Mouse (Mus musculus) brain, embryonic 14.5 days (tissue): ENCODE measurements at regions not wholly inside any gene's neighbourhood (a gene's known extent, or its start where the extent isn't known, plus 50 kb on each side); places are given as distances from the start of the nearest gene placed in this dataset.

Experiments
- DNase-seq: peaks from one replicate; pipeline ENCODE4 v3.0.0-alpha.2; 2011; ENCODE audit warnings: low read depth
- CTCF ChIP-seq: fragments of 200-500 bp; IDR thresholded peaks from 2 replicates; pipeline ENCODE4 v1.5.1; 2012; ENCODE audit warnings: inconsistent platforms, mild to moderate bottlenecking, moderate library complexity, borderline replicate concordance; ENCODE audit not compliant: insufficient read depth, insufficient read length; ENCODE audit errors: extremely low read depth
- POLR2A ChIP-seq: fragments of 200-500 bp; IDR thresholded peaks from 2 replicates; pipeline ENCODE4 v1.6.1; 2012; ENCODE audit warnings: mild to moderate bottlenecking, inconsistent platforms, borderline replicate concordance; ENCODE audit not compliant: poor library complexity, insufficient read depth, insufficient read length, severe bottlenecking; ENCODE audit errors: extremely low read depth

- no peak for DNase-seq
Observed at GRCm38 (mm10) chr10:19187716-19188081, 168.6 kb upstream of the Olig3 start.

GRCm38 (mm10) chr10:19187084-19187615 lies 169.2 kb upstream of the Olig3 start:
- TF ChIP-seq CTCF = no peak
- TF ChIP-seq POLR2A = no peak
- DNase-seq = no peak

More at GRCm38 (mm10) chr10:19187716-19188081, 168.6 kb upstream of the Olig3 start:
- TF ChIP-seq POLR2A = no peak
- TF ChIP-seq CTCF = no peak

- TF ChIP-seq POLR2A (no peak), CTCF (peak; percentile 76; the same call in 1 of the 2 replicates)
- peak; percentile 88 for DNase-seq
Observed at GRCm38 (mm10) chr10:19185790-19186581, 170.3 kb upstream of the Olig3 start.

- TF ChIP-seq CTCF (no peak), POLR2A (no peak)
- DNase-seq = no peak
Observed at GRCm38 (mm10) chr10:19184886-19185285, 169.4 kb upstream of the Tnfaip3 start.

- TF ChIP-seq POLR2A = no peak
- TF ChIP-seq CTCF = no peak
- no peak for DNase-seq
Observed at GRCm38 (mm10) chr10:19177895-19178294, 162.4 kb upstream of the Tnfaip3 start.

GRCm38 (mm10) chr10:19177414-19177813 lies 162.0 kb upstream of the Tnfaip3 start:
- TF ChIP-seq POLR2A = no peak
- no peak for TF ChIP-seq CTCF
- no peak for DNase-seq

- TF ChIP-seq CTCF (no peak), POLR2A (no peak)
- DNase-seq = no peak
Observed at GRCm38 (mm10) chr10:19176249-19176648, 160.8 kb upstream of the Tnfaip3 start.

GRCm38 (mm10) chr10:19171834-19172233 lies 156.4 kb upstream of the Tnfaip3 start:
- DNase-seq = no peak
- TF ChIP-seq POLR2A (no peak), CTCF (no peak)

GRCm38 (mm10) chr10:19170596-19170995 lies 155.1 kb upstream of the Tnfaip3 start:
- TF ChIP-seq CTCF (no peak), POLR2A (no peak)
- no peak for DNase-seq

- DNase-seq = no peak
- TF ChIP-seq CTCF (no peak), POLR2A (no peak)
Observed at GRCm38 (mm10) chr10:19169272-19169671, 153.8 kb upstream of the Tnfaip3 start.

- TF ChIP-seq POLR2A (no peak), CTCF (no peak)
- DNase-seq = no peak
Observed at GRCm38 (mm10) chr10:19168362-19168761, 152.9 kb upstream of the Tnfaip3 start.
